Mouse (Mus musculus): ENCODE results near the gene Lrrc3c.

Gene Lrrc3c

DNA sequence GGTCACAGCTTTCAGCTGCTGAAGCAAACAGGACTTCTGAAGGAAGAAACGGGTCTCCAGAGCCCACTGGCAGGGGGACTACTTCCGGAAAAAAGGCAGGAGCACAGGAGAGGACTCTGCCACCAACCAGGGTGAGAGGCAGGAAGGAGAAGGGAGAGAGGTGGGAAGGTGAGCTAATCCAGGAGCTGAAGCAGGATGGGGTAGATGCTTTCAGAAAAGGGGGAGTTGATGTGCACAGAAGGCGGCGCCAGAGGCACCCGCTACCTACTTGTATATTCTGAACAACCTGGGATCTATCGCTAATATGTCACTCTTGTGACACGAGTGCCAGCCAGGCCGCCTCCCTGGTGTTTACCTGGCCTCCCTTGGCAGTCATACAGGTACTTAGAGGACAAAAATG is at the start of gene Lrrc3c:
Gene Lrrc3c, plus strand, starts transcription at position 301 of the 400 bp plus-strand sequence.
- DNase-seq (ENCODE audit: low spot score): no peak

DNA sequence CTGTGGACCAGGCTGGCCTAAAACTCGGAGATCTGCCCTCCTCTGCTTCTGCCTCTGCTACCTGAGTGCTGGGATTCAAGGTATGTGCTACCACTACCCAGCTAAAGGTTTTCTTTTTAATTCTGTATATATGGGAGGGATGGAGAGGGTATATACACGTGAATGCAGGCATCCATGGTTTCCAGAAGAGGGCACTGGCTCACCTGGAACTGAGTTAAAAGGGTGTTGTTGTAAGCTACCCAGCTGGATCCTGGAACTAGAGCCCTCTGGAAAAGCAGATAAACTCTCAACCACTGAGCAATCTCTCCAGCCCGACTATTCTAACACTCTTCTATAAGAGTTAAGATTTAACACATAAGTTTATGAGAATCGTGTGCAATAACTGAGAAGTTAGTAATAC is 48.7 kb upstream of the Lrrc3c start:
- DNase-seq (ENCODE audit: low spot score): no peak

DNA sequence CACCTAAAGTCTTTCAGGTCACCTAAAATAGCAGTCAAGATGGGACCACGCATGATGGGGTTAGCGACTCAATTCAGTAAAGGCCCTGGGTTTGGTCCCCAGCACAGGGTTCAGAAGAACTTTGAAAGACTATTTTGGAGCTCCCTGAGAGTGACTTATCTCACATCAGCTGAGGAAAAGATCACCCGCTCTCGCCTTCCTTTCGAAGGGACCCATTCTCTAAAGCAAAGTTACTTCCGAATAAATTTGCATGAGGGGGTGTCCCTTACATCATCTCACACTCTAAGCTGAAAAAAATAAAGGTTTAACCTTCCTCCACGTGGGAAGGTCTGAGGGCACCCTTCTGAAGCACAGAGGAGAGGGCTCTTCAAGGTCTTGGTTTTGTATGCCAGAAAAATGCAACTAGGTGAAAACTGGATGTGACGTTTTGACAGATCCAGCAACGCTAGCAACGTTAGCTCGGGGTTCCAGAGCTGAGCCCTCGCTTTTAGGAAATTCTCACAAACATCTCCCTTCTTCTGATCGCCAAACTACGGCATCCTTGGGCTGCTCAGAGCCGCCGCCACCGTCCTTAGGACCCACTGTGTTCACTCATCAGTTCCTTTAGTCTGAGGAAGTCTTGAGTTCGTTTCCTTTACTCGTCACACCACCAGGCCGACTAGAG is 47.6 kb upstream of the Lrrc3c start:
- DNase-seq (ENCODE audit: low spot score): no peak

DNA sequence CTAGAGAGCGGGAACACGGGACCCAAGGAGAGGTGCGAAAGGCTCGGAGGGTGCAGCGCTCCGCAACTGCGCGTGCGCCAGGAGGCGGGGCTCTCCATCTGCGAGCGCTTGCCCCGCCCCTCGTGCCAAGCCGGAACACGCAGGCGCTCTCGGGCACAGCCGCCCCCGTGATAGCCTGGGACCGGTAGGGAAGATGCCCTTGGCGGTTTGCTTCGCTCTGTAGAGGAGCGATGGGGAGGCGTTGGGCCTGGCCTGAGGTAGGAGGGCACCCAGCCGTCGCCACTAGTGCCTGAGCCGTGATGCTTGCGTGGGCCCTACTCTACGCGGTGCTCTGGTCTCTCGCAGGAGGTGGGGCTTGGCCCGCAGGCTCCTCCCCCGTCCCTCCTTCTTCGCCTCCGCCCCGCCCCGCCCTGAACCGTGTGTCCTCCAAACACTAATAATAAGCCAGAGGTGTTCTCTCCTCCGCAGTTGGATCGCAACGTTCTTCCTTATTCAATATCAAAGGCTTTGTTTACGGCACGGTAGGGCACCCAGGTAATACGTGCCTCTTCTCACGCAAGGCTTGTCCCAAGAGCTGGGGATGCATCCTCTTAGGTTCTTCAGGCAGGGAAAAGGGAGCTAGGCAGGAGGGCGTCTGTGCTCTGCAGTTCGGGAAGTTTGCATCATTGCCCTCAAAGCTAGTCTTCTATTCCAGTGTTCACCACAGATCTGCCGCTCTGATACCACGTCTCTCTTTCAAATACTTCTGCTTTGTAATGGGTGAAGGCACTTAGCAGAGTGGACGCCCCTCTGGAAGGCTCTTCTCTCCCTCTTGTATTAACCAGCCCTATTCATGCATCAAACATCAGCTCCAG is 46.9 kb upstream of the Lrrc3c start, which contains the start of gene Zpbp2:
Gene Zpbp2, plus strand, starts transcription at position 123 of the 854 bp plus-strand sequence.
- DNase-seq (ENCODE audit: low spot score): peak; percentile 83

DNA sequence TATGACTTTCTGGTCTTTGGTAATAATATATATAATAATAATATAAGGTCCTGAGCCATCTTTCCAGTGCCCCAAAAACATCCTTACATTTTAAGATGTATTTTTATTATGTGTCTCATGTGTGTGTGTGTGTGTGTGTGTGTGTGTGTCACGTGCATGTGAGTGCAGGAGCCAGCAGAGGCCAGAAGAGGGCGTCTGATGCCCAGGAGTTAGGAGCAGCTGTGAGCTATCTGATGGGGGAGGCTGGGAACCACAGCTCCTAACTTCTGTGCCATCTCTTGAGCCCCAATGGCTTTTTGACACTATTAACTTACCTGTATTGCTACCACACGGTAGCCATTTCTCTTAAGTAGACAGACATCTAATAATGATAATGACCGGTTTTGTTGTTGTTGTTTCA is 44.1 kb upstream of the Lrrc3c start:
- no peak for DNase-seq (ENCODE audit: low spot score)

DNA sequence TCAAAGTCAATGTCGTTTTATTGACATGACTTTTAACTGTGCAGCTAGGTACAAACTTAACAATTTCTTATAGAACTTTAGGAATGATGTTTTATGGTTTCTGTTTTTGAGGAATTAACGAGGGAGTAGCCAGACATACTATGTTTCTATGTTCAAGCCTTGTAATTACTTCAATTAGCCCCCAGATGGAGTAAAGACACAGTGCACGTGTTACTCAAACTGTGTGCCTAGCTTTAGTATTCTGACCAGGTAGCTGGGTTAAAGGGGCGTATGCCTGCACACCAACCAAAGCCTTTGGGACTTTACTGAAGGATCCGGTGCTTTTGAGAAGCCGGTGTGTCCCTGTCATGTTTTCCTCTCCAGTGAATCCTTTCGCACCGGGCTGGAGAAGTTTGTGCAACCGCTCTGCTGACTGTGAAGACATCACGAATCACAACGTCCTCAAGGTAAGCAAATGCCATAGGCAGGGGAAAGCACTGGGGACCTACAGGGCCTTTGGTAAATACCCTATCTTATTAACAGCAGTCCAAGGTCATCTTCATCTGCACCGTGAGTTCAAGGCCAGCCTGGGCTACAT is 42.9 kb upstream of the Lrrc3c start:
- DNase-seq (ENCODE audit: low spot score): no peak

DNA sequence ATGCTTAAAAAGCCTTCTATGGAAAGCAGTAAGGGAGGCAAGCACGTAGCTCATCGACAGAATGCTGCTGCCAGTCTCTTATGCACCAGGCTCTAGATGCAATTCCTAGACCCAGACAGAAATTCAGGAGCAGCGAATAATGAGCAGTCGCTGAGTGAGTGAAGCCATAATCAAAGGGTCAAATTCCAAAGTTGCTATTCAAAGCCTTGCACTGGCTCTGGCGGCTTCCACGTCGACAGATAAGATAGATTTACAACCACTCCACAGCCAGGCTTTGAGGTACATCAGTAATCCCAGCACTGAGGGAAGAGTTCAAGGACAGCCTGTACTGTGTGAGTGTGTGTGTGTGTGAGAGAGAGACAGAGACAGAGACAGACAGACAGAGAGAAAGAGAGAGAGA is 37.1 kb upstream of the Lrrc3c start:
- DNase-seq (ENCODE audit: low spot score): no peak

DNA sequence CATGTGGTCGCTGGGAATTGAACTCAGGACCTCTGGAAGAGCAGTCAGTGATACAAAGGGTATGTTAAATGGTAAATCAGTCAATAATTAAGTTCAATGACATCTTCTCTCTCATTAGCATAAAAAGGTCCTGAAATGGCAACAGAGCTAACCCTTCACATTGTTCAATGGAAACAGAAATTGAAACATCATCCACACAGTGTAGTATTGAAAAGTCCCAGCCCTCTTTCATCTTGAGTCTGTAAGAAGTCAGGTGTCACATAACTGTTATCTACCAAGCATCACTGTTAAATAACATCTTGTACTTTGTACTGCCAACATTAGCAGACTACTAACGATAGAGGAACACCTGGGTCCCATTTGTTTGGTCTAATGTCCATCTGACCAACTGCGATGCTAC is 35.1 kb upstream of the Lrrc3c start:
- no peak for DNase-seq (ENCODE audit: low spot score)

DNA sequence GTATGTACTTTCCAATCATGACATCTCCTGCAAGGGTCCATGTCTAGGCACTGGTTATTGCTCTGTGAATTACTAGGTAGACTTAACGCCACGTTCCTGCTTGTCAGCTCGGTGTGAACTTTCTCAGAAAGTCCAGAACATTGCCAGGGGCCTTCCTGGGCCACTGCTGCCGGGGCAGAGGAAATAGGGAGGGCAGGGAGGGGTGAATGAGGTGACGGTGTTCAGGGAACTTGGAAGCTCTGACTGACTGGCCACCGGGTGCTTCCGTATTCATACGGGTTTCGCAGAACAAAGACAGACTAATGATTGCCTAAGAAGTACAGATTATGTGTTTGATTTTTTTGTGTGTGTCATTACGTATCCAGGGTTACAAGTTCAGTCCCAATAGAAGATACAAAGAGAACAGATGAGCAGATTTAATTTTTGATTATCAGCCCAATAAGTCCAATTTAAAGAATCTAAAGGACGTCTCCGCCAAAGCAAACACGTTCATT is 34.1 kb upstream of the Lrrc3c start:
- no peak for DNase-seq (ENCODE audit: low spot score)

DNA sequence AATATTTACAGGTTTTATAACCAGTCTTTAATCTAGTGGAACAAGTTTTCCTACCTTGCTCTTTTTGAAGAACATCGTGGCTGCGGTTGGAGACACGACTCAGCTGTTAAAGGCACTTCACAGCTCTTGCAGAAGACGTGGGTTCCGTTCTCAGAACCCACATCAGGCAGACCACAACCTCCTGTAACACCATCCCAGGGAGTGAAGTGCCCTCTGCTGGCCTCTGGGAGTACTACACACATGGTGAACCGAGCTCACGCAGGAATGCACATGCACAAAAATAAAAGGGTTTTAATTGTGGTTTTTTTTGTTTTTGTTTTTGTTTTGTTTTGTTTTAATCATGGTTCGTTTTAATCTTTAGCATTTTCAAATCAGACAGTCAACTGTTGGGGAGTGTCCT is 29.8 kb upstream of the Lrrc3c start:
- DNase-seq (ENCODE audit: low spot score): no peak

DNA sequence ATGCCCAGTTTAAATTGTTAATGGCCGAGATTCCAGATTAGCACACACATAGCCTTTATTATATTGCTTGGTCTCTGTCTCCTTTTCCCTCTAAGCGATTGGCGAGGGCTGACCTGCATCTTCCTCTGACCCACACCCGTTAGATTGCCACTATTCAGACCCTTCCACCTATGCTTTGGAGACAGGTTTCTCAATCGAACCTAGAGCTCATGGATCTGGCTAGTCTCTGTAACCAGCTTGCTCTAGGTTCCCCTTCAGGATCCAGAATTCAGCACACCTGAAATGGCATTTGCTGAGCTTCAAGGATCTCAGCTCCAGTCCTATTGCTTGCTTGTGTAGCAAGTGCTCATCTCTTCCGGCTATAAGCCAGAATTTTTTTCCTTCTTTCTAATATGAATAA is 28.6 kb upstream of the Lrrc3c start:
- no peak for DNase-seq (ENCODE audit: low spot score)

DNA sequence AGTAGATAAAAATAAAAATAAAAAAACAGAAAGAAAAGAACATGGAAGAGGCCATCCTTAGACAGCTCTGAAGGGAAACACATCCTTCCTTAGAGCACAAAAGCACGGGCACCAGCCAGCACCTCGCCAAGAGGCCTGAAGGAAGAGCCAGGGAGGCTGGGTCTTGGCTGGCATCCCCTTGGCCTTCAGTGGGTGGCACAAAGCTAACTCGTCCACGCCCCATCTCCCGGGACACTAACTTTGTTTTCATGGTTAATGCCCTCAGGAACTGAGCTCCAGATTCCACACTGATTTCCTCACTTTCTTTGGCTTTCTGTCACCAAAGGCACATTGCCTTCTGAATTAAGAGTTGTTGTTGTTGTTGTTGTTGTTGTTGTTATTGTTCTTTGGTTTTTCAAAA is 20.3 kb upstream of the Lrrc3c start:
- peak; percentile 33 for DNase-seq (ENCODE audit: low spot score)

DNA sequence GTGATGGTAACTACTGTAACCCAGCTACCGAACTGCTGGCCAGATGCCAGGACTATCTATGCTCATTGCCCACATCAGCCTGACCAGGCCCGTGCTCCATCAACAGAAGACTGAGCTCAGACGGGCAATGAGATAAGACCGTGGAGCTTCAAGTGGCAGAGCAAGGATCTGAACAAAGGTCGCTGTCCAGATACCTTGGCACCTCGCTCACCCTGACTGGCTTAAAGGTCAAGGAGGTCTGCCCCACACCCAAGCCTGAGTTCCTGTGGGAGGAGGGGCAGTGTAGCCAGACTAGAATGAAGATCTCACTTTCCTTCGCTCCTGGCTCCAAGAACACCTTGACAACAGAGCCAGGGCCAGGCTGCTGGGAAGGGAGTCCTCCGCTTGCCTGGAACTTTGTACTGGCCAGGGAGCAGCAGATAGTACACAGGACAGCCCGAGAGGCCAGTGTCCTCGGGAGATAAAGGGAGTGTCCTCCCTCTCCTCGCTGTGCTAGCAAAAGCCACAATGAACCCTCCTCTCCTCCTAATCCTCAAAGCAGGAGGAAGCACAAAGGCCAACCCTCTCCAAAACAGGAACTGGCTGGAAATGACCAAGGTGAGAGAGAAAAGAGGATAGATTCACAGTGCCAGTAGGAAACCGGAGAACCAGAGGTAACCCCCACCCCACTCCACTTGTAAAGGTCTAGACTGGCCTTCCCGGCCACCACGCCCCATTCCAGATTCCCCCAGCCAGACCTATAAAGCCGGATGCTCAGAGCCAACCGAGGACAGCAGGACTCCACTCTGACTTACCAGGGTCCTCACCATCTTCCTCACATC is 17.6 kb upstream of the Lrrc3c start:
- DNase-seq (ENCODE audit: low spot score): peak; percentile 26

DNA sequence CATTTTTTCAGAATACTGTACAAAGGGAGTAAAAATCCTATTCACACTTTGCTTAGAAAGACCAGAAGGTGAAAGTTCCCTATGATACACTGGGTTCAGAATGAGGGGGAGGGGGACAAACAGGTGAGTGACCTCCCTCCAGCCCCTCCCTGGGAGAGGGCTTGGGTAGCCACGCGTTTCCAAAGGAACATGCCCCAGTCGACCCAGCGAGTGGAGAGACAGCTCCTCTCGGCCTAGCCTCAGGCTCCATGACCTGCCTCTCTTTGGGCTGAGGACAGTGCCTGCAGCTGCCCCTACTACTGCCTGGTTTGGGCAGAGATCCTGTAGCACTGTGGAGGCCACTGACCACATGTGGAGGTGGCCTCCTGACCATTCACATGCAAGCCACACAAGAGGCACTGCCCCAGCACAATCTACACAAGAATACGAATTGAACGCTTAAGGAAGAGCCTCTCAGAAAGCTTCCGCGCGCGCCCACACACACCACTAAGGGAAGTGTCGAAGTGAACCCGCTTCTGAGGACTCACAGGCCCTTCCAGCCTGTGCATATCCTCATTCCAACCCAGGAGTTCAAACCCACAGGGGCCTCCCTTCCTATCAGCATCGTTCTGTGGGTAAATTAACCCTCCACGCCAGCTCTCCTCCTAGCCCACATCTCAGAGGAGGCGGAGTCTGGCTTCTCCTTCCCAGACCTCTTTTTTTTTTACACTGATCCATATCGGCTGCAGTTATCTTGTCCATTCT is 16.6 kb upstream of the Lrrc3c start:
- DNase-seq (ENCODE audit: low spot score): no peak

DNA sequence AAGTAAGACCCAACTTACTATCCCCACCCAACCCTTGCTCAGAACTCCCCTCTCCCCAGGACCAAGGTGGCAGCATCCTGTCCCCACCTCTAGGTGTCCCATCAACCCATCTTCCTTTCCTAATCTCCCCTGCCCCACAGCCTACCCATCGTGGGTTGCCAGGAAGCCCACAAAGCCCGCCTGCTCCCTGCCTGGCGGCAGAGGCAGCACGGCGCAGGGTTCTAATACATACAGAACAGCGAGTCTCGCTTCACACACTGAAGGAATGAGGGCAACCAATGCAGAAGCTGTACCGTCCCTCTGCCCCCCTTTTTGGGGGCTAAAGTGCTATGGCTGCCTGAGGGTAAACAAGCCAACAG is 16.1 kb upstream of the Lrrc3c start:
- DNase-seq (ENCODE audit: low spot score): no peak

DNA sequence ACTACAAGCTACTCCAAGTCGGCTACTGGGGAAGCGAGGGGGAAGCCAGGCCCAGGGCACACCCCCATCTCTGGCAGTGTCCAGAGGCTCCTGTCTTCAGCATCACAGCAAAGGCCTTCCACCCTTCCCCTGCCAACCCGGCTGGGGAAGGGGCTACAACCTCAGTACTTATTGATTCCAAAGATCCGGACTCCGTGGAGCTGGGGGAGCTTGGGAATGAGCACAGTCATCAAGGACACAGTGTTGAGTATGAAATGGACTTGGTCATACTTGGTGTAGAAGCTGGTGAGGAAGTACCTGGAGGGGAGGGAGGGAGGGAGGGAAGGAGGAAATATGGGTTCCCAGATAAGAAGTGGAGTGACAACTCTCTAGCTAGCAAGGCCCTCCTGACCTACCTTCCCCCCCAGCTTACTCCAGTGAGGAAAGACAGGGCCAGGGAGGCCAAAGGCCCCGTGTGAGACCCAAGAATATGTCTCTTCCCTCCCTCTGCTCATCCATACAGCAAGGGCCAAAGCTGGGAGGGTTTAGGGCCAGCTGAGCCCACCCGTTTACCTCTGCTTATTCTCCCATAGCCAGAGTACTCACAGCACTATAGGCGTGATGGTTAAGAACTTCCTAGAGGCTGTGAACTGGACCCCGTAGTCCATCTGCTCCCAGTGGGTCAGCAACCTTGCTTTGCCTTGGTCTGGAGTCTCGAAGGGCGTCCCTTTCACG is 15.4 kb upstream of the Lrrc3c start:
- DNase-seq (ENCODE audit: low spot score): no peak

DNA sequence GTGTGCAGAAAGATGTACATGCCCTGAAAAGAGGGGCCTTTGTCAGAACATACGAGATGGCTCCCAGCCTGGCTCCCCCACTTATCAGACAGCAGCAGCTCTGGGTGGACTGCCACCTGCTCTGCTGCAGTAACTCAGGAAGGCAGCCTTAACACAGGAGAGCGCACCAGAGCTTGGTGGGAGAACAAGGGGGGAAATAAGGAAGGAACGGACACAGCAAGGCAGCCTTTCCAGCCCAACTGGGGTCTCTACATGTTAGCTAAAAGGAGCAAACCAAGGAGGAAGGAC is 14.9 kb upstream of the Lrrc3c start:
- DNase-seq (ENCODE audit: low spot score): no peak

DNA sequence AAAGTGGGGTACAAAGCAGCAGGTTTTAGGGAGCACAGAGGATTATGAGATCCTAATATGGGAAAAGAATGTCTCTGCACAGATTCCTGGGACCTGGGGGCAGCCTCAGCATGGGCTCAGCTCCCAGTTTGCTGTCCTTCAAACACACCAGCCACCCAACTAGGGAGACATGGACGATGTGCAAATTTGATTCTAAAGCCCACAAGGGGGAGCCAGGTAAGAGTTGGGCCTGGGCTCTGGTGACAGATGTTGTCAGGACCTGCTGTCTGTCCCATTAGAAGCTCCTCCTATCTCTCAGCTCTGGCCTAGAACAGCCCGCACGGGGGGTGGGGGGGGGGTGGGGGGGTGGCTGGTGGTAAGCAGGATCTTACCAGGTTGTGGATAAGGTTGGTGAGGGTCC is 14.5 kb upstream of the Lrrc3c start:
- DNase-seq (ENCODE audit: low spot score): no peak

DNA sequence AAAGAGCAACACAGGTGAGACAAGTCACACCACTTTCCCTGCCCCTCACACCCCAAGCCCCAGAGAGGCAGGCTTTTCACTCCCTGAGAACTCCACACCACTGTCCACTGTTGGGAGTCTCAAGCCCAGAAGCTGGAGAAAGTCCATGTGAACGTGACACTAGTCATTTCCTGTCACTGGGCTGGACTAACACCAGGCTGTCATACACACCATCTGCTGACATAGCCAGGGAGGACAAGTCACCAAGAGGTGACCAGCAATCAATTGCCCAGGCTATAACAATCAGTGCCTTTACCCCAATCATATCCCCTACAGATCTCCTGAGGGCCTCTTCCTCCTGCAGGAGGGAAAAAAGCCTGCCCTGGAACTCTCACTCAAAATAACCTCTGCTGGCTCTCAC is 13.9 kb upstream of the Lrrc3c start:
- no peak for DNase-seq (ENCODE audit: low spot score)

DNA sequence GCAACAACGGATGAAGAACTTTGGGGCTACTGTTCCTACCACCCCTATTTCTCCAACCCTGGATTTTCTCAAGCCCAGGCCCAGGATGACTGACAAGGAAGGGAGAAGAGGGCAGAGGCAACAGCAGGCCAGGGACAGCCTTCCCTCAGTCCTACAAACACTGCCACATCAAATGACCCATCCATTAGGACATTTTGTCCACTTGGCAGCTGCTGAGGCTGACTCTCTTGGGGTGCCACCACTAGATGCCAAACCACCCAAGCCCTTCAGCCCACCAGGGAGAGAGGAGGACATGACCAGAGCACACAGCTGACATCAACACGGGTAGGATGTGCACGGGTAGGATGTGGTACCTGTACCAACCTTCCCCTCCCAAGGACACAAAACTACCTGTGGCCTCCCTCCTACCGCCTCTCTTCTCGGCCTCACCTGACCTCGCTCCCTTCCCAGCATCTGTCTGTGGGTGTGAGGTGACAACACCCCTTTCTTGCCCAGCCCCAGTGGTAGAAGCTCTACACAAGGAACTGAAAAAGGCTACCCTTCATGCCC is 13.4 kb upstream of the Lrrc3c start:
- no peak for DNase-seq (ENCODE audit: low spot score)

All from ovary, adult 18-20 months (tissue).